Mouse (Mus musculus) cortical plate, adult 2 months (tissue): ENCODE measurements around the gene Kif26b.

Experiments used
- CTCF ChIP-seq: fragments of 200-500 bp; IDR thresholded peaks from 2 replicates; pipeline ENCODE4 v1.5.1; 2011; ENCODE audit warnings: mild to moderate bottlenecking, control low read depth, low read length; ENCODE audit not compliant: insufficient read depth; ENCODE audit errors: extremely low read depth
- POLR2A ChIP-seq: fragments of 200-500 bp; IDR thresholded peaks from 2 replicates; pipeline ENCODE4 v1.6.1; 2011; ENCODE audit warnings: mild to moderate bottlenecking, low read length, control low read depth; ENCODE audit not compliant: insufficient read depth; ENCODE audit errors: extremely low read depth

DNA sequence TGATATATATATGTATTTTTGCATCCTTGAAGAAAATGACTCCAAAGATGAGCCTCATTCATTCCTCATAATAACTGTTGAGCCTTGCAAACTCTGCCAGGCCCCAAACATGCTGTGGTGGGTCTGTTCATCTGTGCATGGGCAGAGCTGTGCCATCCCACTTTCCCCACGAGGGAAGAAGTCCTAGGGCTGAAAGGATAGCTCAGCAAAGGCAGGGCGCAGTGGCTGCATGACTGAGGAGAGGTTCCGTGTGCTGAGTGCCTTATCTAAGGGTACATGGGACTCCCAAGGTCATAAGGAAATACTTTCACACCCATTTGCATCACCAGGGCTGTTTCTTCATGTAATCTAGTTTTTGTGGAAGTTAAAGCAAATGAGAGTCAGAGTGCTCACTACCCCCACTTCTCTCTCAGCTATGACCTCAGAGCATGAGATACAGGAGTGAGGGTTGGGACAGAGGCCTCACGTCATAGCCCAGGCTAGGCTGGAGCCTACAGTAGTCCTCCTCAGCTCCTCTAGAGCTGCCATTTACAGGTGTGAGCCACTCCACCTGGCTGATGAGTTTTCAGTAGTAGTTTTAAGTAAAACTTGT, 148.8 kb downstream of the Kif26b start:
- no peak for TF ChIP-seq POLR2A
- TF ChIP-seq CTCF: no peak
